Mouse (Mus musculus): ENCODE measurements around the gene Chac1. TPM values are rescaled to one million over a fixed set of nuclear protein-coding genes. Genes with fewer than 3 reads are reported as not detected.

The Chac1 gene
- polyA plus RNA-seq (2012; rRNA removed) = 4.0 and 9.1 TPM in 2 replicates

GRCm38 (mm10) chr2:119350555-119351486 is at the start of gene Chac1:
TSS of gene Chac1 (plus strand) at chr2:119351229.

DNA sequence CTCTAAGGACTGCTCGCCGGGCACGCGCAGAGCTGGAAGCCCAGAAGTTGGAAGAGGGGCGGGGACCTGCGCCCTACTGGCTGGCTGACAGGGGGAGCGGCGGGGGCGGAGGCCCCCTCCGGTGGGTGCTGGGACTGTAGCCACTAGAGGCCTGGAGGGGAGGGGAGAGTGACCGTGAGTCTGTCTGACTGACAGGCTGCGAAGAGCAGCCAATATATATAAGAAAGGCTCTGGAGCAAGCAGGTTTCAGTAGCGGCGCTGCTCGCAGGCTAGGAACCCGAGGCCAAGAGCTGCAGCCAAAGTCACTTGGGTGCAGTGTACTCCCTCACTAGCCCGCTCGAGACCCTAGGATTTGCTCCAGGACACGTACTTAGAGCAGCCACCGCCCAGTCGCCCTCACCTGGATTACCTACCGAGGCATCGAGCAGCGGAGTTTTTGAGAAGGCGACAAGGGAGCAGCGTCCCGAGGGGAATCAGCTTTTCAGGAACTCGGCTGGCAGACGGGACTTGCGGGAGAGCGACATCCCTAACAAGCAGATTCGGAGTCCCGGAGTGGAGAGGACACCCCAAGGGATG is 25.4 kb upstream of the Chac1 start, which contains the start of gene Dll4:
TSS of gene Dll4 (plus strand) at position 217 of the 576 bp plus-strand sequence.

Other genes starting within 250 kb of the Chac1 start
- 7.4 and 11.0 TPM in 2 replicates for gene Rad51, start 238.4 kb upstream of the Chac1 start, polyA plus RNA-seq (2012; rRNA removed)
- gene Rmdn3, start 194.2 kb upstream of the Chac1 start, polyA plus RNA-seq (2012; rRNA removed) = 18.1 and 27.7 TPM in 2 replicates
- gene Gchfr, start 183.5 kb upstream of the Chac1 start, polyA plus RNA-seq (2012; rRNA removed) = 10.5 and 12.4 TPM in 2 replicates
- gene Gm14137, start 176.7 kb upstream of the Chac1 start, polyA plus RNA-seq (2012; rRNA removed) = 0.13 and 0.17 TPM in 2 replicates
- gene Zfyve19, start 142.6 kb upstream of the Chac1 start, polyA plus RNA-seq (2012; rRNA removed) = 43.4 and 54.0 TPM in 2 replicates
- 3.8 and 5.2 TPM in 2 replicates for gene Dnajc17, start 142.4 kb upstream of the Chac1 start, polyA plus RNA-seq (2012; rRNA removed)
- 2.0 and 2.3 TPM in 2 replicates for gene Ppp1r14d, start 121.3 kb upstream of the Chac1 start, polyA plus RNA-seq (2012; rRNA removed)
- gene Spint1, start 113.9 kb upstream of the Chac1 start, polyA plus RNA-seq (2012; rRNA removed) = 19.4 and 26.9 TPM in 2 replicates
- 1.1 and 2.0 TPM in 2 replicates for gene Rhov, start 80.0 kb upstream of the Chac1 start, polyA plus RNA-seq (2012; rRNA removed)
- gene Vps18, start 62.5 kb upstream of the Chac1 start, polyA plus RNA-seq (2012; rRNA removed) = 33.1 and 33.4 TPM in 2 replicates
- gene Dll4, start 25.4 kb upstream of the Chac1 start, polyA plus RNA-seq (2012; rRNA removed) = 23.7 and 24.2 TPM in 2 replicates
- 6.9 and 7.2 TPM in 2 replicates for gene Ino80, start 126.5 kb downstream of the Chac1 start, polyA plus RNA-seq (2012; rRNA removed)
- 0.42 and 0.48 TPM in 2 replicates for gene Exd1, start 196.4 kb downstream of the Chac1 start, polyA plus RNA-seq (2012; rRNA removed)
- gene Chp1, start 196.5 kb downstream of the Chac1 start, polyA plus RNA-seq (2012; rRNA removed) = 71.4 and 76.0 TPM in 2 replicates